Mouse (Mus musculus): ENCODE measurements around the gene Acsl5. TPM values are rescaled to one million over a fixed set of nuclear protein-coding genes. Genes with fewer than 3 reads are reported as not detected.

Gene Acsl5
- polyA plus RNA-seq, 1 experiment = 16.0 TPM

DNA sequence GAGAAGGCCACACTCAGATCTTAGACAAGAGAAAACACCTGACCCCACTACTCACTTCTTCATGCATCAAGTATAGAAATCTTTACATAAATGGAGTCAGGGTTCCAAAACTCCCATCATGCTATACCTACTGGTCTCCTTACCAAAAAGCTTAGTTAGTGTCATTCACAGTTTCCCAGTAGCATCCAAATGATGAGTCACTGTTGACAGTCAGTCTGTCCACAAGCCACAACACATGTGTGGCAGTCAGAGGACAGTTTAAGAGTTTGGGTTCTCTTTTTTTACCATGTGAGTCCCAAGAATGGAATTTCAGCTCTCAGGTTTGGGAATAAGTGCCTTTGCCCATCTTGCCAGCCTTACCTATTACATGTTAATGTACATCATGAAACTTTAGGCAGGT is 37.2 kb downstream of the Acsl5 start:
- Histone ChIP-seq H3K4me3 (no peak overlapping the region), H3K79me2 (ENCODE audit: control insufficient read depth, insufficient read depth) (no peaks in the 10 kb centered on the region), H3K27me3 (ENCODE audit: control insufficient read depth, insufficient read depth, insufficient read length) (no peaks in the 10 kb centered on the region), H3K36me3 (ENCODE audit: control insufficient read depth, insufficient read depth) (peaks cover 11% of the 10 kb centered on the region), H3ac (ENCODE audit: control insufficient read depth, insufficient read length) (no peak overlapping the region), H3K4me2 (ENCODE audit: low read depth) (no peak overlapping the region)
- TF ChIP-seq SRF (IDR thresholded peaks at IDR 0.05; ENCODE audit: control insufficient read depth, insufficient read length, low read depth) = no peak
- no peak for TF ChIP-seq USF1 (IDR thresholded peaks at IDR 0.05; ENCODE audit: low read depth)
- peak in 1 of 3 experiments; percentile 31 for TF ChIP-seq MYOG (IDR thresholded peaks at IDR 0.05; ENCODE audit: control insufficient read depth in 1 of 3, insufficient read depth in 1 of 3, insufficient read length in 2 of 3, low read depth in 2 of 3)
- peak in 1 of 3 experiments; percentile 37 for TF ChIP-seq MYOD1 (IDR thresholded peaks at IDR 0.05; ENCODE audit: control insufficient read depth in 1 of 3, insufficient read length in 2 of 3, low read depth in 2 of 3)

DNA sequence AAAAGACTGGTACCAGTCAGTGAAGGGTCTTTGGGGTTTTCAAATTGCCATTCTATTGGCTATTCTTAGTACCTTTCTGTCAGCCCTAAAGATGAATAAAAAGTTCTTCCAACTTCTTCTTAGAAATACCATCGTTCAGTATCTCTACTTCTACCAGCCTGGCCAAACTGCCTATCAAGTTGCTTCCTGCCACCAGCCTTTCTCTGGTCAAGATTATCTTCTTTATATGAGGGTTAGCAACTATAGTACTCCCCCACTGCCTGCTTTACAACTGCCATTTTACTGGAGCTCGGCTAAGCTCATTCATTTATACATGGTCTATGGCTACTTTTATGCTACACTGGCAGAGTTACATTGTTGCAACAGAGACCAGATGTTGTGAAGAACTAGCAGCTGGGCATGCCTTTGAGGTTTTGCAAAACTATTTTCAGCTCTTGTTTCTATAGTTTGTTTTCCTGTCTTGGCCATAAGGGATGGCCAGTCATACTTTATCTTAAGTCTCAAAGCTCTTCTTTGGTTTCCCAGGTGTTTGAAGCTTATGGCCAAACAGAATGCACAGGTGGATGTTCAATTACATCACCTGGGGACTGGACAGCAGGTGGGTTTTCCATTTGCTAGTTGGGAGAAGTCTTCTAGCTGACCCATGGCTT is 39.0 kb downstream of the Acsl5 start:
- peaks cover 15% of the 10 kb centered on the region for H3K36me3 ChIP-seq (ENCODE audit: control insufficient read depth, insufficient read depth)
- no peaks in the 10 kb centered on the region for H3K27me3 ChIP-seq (ENCODE audit: control insufficient read depth, insufficient read depth, insufficient read length)
- no peak overlapping the region for H3K4me2 ChIP-seq (ENCODE audit: low read depth)
- no peaks in the 10 kb centered on the region for H3K79me2 ChIP-seq (ENCODE audit: control insufficient read depth, insufficient read depth)
- TF ChIP-seq MYOG (IDR thresholded peaks at IDR 0.05; ENCODE audit: control insufficient read depth in 1 of 3, insufficient read depth in 1 of 3, insufficient read length in 2 of 3, low read depth in 2 of 3) = no peak
- no peak for TF ChIP-seq MYOD1 (IDR thresholded peaks at IDR 0.05; ENCODE audit: control insufficient read depth in 1 of 3, insufficient read length in 2 of 3, low read depth in 2 of 3)
- TF ChIP-seq USF1 (IDR thresholded peaks at IDR 0.05; ENCODE audit: low read depth) = no peak
- TF ChIP-seq MAX (IDR thresholded peaks at IDR 0.05; ENCODE audit: low read depth) = no peak
- TF ChIP-seq REST (IDR thresholded peaks at IDR 0.05; ENCODE audit: insufficient read depth, insufficient read length) = no peak
- TF ChIP-seq CEBPB (IDR thresholded peaks at IDR 0.05; ENCODE audit: insufficient read depth, poor library complexity, severe bottlenecking) = no peak
- no peak for TF ChIP-seq POLR2A (IDR thresholded peaks at IDR 0.05; ENCODE audit: insufficient read length, low read depth)
- TF ChIP-seq SRF (IDR thresholded peaks at IDR 0.05; ENCODE audit: control insufficient read depth, insufficient read length, low read depth) = no peak
- TF ChIP-seq E2F4 (IDR thresholded peaks at IDR 0.05; ENCODE audit: insufficient read depth) = no peak
- no peak for TF ChIP-seq TCF3 (IDR thresholded peaks at IDR 0.05; ENCODE audit: insufficient read length, low read depth)
- no peak for TF ChIP-seq TCF12 (IDR thresholded peaks at IDR 0.05; ENCODE audit: insufficient read depth, poor library complexity, severe bottlenecking)
- TF ChIP-seq POLR2AphosphoS2 (IDR thresholded peaks at IDR 0.05; ENCODE audit: insufficient read length, low read depth) = no peak
- no peak overlapping the region for H3K4me3 ChIP-seq
- H3ac ChIP-seq (ENCODE audit: control insufficient read depth, insufficient read length) = no peak overlapping the region

DNA sequence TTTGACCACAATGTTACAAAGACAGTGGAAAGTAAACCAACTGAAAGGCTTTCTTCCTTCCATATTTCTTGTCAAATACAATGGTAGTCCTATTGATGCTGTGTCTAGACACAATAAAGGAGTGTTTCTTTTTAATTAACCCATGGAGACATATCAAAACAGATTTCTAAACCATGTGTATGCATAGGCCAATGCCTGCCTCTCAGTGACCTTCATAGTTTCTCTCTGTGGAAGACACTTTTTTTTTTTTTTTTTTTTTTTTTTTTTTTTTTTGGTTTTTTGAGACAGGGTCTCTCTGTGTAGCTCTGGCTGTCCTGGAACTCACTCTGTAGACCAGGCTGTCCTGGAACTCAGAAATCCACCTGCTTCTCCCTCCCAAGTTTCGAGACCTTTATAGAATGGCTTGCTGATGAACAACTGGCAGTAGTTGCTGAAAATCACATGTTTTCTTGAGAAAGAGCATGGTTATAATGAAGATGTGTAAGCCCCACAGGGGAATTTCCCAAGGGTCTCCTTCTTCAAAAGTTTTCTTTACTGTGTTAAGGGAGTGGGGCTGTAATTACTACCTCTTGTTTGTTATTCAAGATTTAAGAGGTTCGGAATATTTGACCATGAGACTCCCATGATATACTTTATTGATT is 40.6 kb downstream of the Acsl5 start:
- H3K4me2 ChIP-seq (ENCODE audit: low read depth) = no peak overlapping the region
- no peaks in the 10 kb centered on the region for H3K27me3 ChIP-seq (ENCODE audit: control insufficient read depth, insufficient read depth, insufficient read length)
- H3K4me3 ChIP-seq = no peak overlapping the region
- H3ac ChIP-seq (ENCODE audit: control insufficient read depth, insufficient read length) = no peak overlapping the region
- TF ChIP-seq POLR2A (IDR thresholded peaks at IDR 0.05; ENCODE audit: insufficient read length, low read depth) (no peak), MYOD1 (IDR thresholded peaks at IDR 0.05; ENCODE audit: control insufficient read depth in 1 of 3, insufficient read length in 2 of 3, low read depth in 2 of 3) (no peak), USF1 (IDR thresholded peaks at IDR 0.05; ENCODE audit: low read depth) (no peak), MYOG (IDR thresholded peaks at IDR 0.05; ENCODE audit: control insufficient read depth in 1 of 3, insufficient read depth in 1 of 3, insufficient read length in 2 of 3, low read depth in 2 of 3) (no peak), SRF (IDR thresholded peaks at IDR 0.05; ENCODE audit: control insufficient read depth, insufficient read length, low read depth) (no peak), E2F4 (IDR thresholded peaks at IDR 0.05; ENCODE audit: insufficient read depth) (no peak), CEBPB (IDR thresholded peaks at IDR 0.05; ENCODE audit: insufficient read depth, poor library complexity, severe bottlenecking) (no peak), MAX (IDR thresholded peaks at IDR 0.05; ENCODE audit: low read depth) (no peak), POLR2AphosphoS2 (IDR thresholded peaks at IDR 0.05; ENCODE audit: insufficient read length, low read depth) (no peak), REST (IDR thresholded peaks at IDR 0.05; ENCODE audit: insufficient read depth, insufficient read length) (no peak)
- no peaks in the 10 kb centered on the region for H3K79me2 ChIP-seq (ENCODE audit: control insufficient read depth, insufficient read depth)
- peaks cover 17% of the 10 kb centered on the region for H3K36me3 ChIP-seq (ENCODE audit: control insufficient read depth, insufficient read depth)

DNA sequence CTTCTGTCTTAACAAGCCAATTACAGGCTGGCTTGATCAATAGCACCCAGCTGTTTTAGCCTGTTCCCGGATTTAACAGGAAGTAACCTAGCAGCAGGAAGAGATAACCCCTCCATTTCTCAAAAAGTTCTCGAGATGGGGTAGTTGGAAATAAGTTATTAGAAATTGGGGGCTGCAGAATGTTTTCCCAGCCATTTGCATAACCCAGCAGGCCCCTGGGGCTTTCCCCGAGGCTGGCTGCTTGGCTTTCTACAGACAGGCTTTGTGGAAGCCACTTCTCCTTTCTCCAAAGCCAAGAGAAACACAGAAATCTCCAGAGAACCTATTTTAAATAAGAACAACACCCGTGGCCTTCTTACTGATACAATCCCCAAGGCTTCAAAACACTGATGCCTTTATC is 41.4 kb downstream of the Acsl5 start:
- peaks cover 17% of the 10 kb centered on the region for H3K36me3 ChIP-seq (ENCODE audit: control insufficient read depth, insufficient read depth)
- H3K4me3 ChIP-seq = no peak overlapping the region
- H3ac ChIP-seq (ENCODE audit: control insufficient read depth, insufficient read length) = no peak overlapping the region
- no peak for TF ChIP-seq SRF (IDR thresholded peaks at IDR 0.05; ENCODE audit: control insufficient read depth, insufficient read length, low read depth)
- TF ChIP-seq USF1 (IDR thresholded peaks at IDR 0.05; ENCODE audit: low read depth) = no peak
- no peak for TF ChIP-seq POLR2A (IDR thresholded peaks at IDR 0.05; ENCODE audit: insufficient read length, low read depth)
- TF ChIP-seq TCF3 (IDR thresholded peaks at IDR 0.05; ENCODE audit: insufficient read length, low read depth) = no peak
- no peak for TF ChIP-seq CEBPB (IDR thresholded peaks at IDR 0.05; ENCODE audit: insufficient read depth, poor library complexity, severe bottlenecking)
- TF ChIP-seq POLR2AphosphoS2 (IDR thresholded peaks at IDR 0.05; ENCODE audit: insufficient read length, low read depth) = no peak
- no peak for TF ChIP-seq MYOD1 (IDR thresholded peaks at IDR 0.05; ENCODE audit: control insufficient read depth in 1 of 3, insufficient read length in 2 of 3, low read depth in 2 of 3)
- TF ChIP-seq MAX (IDR thresholded peaks at IDR 0.05; ENCODE audit: low read depth) = no peak
- no peak for TF ChIP-seq E2F4 (IDR thresholded peaks at IDR 0.05; ENCODE audit: insufficient read depth)
- no peak for TF ChIP-seq TCF12 (IDR thresholded peaks at IDR 0.05; ENCODE audit: insufficient read depth, poor library complexity, severe bottlenecking)
- TF ChIP-seq REST (IDR thresholded peaks at IDR 0.05; ENCODE audit: insufficient read depth, insufficient read length) = no peak
- H3K27me3 ChIP-seq (ENCODE audit: control insufficient read depth, insufficient read depth, insufficient read length) = no peaks in the 10 kb centered on the region
- no peak overlapping the region for H3K4me2 ChIP-seq (ENCODE audit: low read depth)
- no peaks in the 10 kb centered on the region for H3K79me2 ChIP-seq (ENCODE audit: control insufficient read depth, insufficient read depth)

Measured in myocyte (in vitro differentiated cells).